Mouse (Mus musculus) bone marrow, adult 2 months (tissue): ENCODE measurements around the gene Snip1.

Experiments
- CTCF ChIP-seq: fragments of 200-500 bp; IDR thresholded peaks from 2 replicates; pipeline ENCODE4 v1.5.1; 2011; ENCODE audit warnings: low read length, control low read depth; ENCODE audit not compliant: control insufficient read depth, insufficient read depth
- POLR2A ChIP-seq: fragments of 200-500 bp; IDR thresholded peaks from 2 replicates; pipeline ENCODE4 v1.6.1; 2011; ENCODE audit warnings: low read depth, mild to moderate bottlenecking, control low read depth, low read length, borderline replicate concordance; ENCODE audit not compliant: control insufficient read depth

DNA sequence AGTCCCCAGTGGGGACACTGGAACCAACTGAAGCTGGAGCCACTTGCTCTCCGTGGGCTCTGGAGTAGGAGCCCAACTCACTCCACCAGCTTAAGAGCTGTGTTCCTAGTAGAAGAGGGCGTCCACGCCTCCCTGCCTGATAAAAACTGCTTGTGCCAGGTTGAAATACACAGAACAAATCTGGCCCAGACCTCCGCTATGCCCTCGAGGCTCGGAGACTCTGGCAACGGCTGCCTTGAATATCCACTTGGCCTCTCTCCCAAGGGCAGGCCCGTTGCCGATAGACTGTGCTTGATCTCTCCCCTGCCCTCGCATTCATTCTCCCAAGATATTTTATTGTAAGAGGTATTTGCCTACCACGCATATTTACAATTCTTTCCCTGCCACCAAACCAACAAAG is 49.0 kb upstream of the Snip1 start:
- TF ChIP-seq POLR2A (no peak), CTCF (no peak)
